Mouse (Mus musculus) layer of hippocampus, postnatal 10 days (tissue): Measurements from ENCODE around the gene Timm8a2. TPM values are rescaled to one million over a fixed set of nuclear protein-coding genes. Genes with fewer than 3 reads are reported as not detected.
"Not testable (repeated sequence)": the region's sequence is repeated elsewhere in the genome, so short reads cannot be mapped to it uniquely, and the experiment has no call there.

Experiments used
- DNase-seq, 2 experiments: peaks; one replicate each; pipeline ENCODE4 v3.0.0; 2021; ENCODE audit warnings: low spot score in 2 of 2
- total RNA-seq, 2 experiments: library from RNA; stranded (reverse); gene quantifications; 2 replicates each; pipeline ENCODE4 v1.2.3; 2021

Timm8a2 gene
- total RNA-seq, 2 experiments from 2014 or later = not detected

GRCm38 (mm10) chr14:122057941-122058346 is 23.5 kb downstream of the Timm8a2 start:
- no peak for DNase-seq

- peak; percentile 85 for DNase-seq
These were observed 26.2 kb downstream of the Timm8a2 start for GRCm38 (mm10) chr14:122060642-122061041.

- DNase-seq = no peak
These were observed 26.9 kb downstream of the Timm8a2 start for GRCm38 (mm10) chr14:122061376-122061775.

GRCm38 (mm10) chr14:122062411-122063090 is 28.1 kb downstream of the Timm8a2 start:
- no peak for DNase-seq

- no peak for DNase-seq
These were observed 29.1 kb downstream of the Timm8a2 start for GRCm38 (mm10) chr14:122063599-122063998.

GRCm38 (mm10) chr14:122064519-122064918 is 30.0 kb downstream of the Timm8a2 start:
- DNase-seq = peak; percentile 80 to 84

- DNase-seq = no peak
These were observed 31.8 kb downstream of the Timm8a2 start for GRCm38 (mm10) chr14:122066243-122066642.

- not testable (repeated sequence) for DNase-seq
These were observed 33.6 kb downstream of the Timm8a2 start for GRCm38 (mm10) chr14:122068036-122068435.

- DNase-seq = no peak
These were observed 34.6 kb downstream of the Timm8a2 start for GRCm38 (mm10) chr14:122068801-122069695.

- no peak for DNase-seq
These were observed 35.5 kb downstream of the Timm8a2 start for GRCm38 (mm10) chr14:122069948-122070347.

GRCm38 (mm10) chr14:122073422-122073821 is 38.9 kb downstream of the Timm8a2 start:
- DNase-seq = no peak

- peak; percentile 22 to 43 for DNase-seq
These were observed 39.9 kb downstream of the Timm8a2 start for GRCm38 (mm10) chr14:122074360-122074759.

GRCm38 (mm10) chr14:122075485-122076200 is 41.2 kb downstream of the Timm8a2 start:
- DNase-seq = no peak

GRCm38 (mm10) chr14:122077017-122077416 is 42.5 kb downstream of the Timm8a2 start:
- no peak for DNase-seq

GRCm38 (mm10) chr14:122079428-122079827 is 45.0 kb downstream of the Timm8a2 start:
- DNase-seq = peak; percentile 61 to 62

GRCm38 (mm10) chr14:122079921-122080320 is 45.4 kb downstream of the Timm8a2 start:
- DNase-seq = no peak

GRCm38 (mm10) chr14:122081308-122081707 is 46.8 kb downstream of the Timm8a2 start:
- DNase-seq = no peak

GRCm38 (mm10) chr14:122083499-122083898 is 49.0 kb downstream of the Timm8a2 start:
- no peak for DNase-seq

- no peak for DNase-seq
These were observed 53.5 kb downstream of the Timm8a2 start for GRCm38 (mm10) chr14:122087956-122088355.
